Mouse (Mus musculus) forebrain, embryonic 14.5 days (tissue): Measurements from ENCODE around the gene Rpl28. TPM values are rescaled to one million over a fixed set of nuclear protein-coding genes. Genes with fewer than 3 reads are reported as not detected.
"Not testable (repeated sequence)": the region's sequence is repeated elsewhere in the genome, so short reads cannot be mapped to it uniquely, and the experiment has no call there.

Experiments
- ATAC-seq: fragments of 200-750 bp; cut with Nextera tagmentation; 2 replicates; pipeline ENCODE4 v1.8.0; 2017; ENCODE audit warnings: mild to moderate bottlenecking, moderate library complexity
- DNase-seq: peaks from one replicate; pipeline ENCODE4 v3.0.0-alpha.2; 2015; ENCODE audit warnings: low spot score
- H3K27ac ChIP-seq: fragments of 300-500 bp; sonication (generic); 2 replicates; pipeline ENCODE4 v1.5.1; 2014; ENCODE audit warnings: low read depth, mild to moderate bottlenecking, control low read depth, low read length, moderate library complexity
- H3K27me3 ChIP-seq: fragments of 300-500 bp; sonication (generic); replicated peaks from 2 replicates; pipeline ENCODE4 v1.6.1; 2014; ENCODE audit warnings: low read length, control low read depth, mixed read lengths; ENCODE audit not compliant: control insufficient read depth, insufficient read depth
- H3K36me3 ChIP-seq: fragments of 300-500 bp; sonication (generic); 2 replicates; pipeline ENCODE4 v1.6.1; 2014; ENCODE audit warnings: low read length, control low read depth; ENCODE audit not compliant: control insufficient read depth, insufficient read depth
- H3K4me1 ChIP-seq: fragments of 300-500 bp; sonication (generic); 2 replicates; pipeline ENCODE4 v1.6.1; 2014; ENCODE audit warnings: antibody characterized with exemption, low read length, control low read depth; ENCODE audit not compliant: control insufficient read depth, insufficient read depth
- H3K4me2 ChIP-seq: fragments of 300-500 bp; sonication (generic); 2 replicates; pipeline ENCODE4 v1.6.1; 2014; ENCODE audit warnings: mild to moderate bottlenecking, control low read depth, low read length
- H3K4me3 ChIP-seq: fragments of 300-500 bp; sonication (generic); 2 replicates; pipeline ENCODE4 v1.5.1; 2014; ENCODE audit warnings: low read depth, low read length, control low read depth
- H3K9ac ChIP-seq: fragments of 300-500 bp; sonication (generic); 2 replicates; pipeline ENCODE4 v1.6.1; 2014; ENCODE audit warnings: mild to moderate bottlenecking, low read length, control low read depth, moderate library complexity
- H3K9me3 ChIP-seq: fragments of 300-500 bp; sonication (generic); replicated peaks from 2 replicates; pipeline ENCODE4 v1.6.1; 2016; ENCODE audit warnings: low read length, control low read depth, mixed read lengths; ENCODE audit not compliant: control insufficient read depth
- WGBS: fragments of 180-500 bp; shearing (Covaris S2); extraction: QIAGEN DNeasy Blood & Tissue Kit; methylation state at CpG from one replicate; pipeline ENCODE4 v1.1.7; 2014; 5-methylcytosine and 5-hydroxymethylcytosine counted together
- polyA plus RNA-seq: library from polyadenylated mRNA; unstranded; fragments of >200 nt; fragmentation: Nextera tagmentation; extraction: Ambion mirVana; gene quantifications from 2 replicates; pipeline ENCODE4 v1.2.1, GENCODE M21; 2014

Rpl28 gene
- polyA plus RNA-seq, 1 experiment from 2014 or later: 182 TPM

DNA sequence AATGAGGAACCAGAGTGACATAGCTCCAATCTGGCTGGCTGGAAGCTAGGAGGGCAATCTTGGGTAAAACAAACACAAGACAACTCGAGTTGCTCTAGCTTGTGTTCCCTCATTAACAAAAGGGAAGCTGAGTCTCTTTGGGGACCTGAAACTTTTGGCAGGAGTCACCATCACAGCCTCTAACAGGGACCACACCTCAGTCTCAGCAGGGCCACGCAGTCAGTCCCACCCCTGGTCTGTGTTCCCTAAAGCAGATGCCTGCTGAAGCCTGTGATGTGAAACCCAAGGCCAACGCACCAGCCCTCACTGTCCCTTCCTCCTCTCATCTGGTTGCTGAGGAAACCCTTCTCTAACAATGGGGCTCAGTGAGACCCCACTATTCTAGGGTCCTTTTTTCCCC is 10.5 kb upstream of the Rpl28 start:
- Histone ChIP-seq H3K27ac (no peak overlapping the region), H3K4me3 (no peak overlapping the region), H3K9me3 (no peaks in the 10 kb centered on the region), H3K9ac (no peak overlapping the region), H3K4me2 (no peak overlapping the region), H3K4me1 (0 out of 2 replicates have a peak, but pooled peaks cover under 1% of the 10 kb centered on the region), H3K36me3 (no peaks in the 10 kb centered on the region), H3K27me3 (peaks cover 16% of the 10 kb centered on the region)
- DNase-seq: no peak
- no peak for ATAC-seq
- WGBS: 56% methylated on average over 3 of the region's 3 CpGs

DNA sequence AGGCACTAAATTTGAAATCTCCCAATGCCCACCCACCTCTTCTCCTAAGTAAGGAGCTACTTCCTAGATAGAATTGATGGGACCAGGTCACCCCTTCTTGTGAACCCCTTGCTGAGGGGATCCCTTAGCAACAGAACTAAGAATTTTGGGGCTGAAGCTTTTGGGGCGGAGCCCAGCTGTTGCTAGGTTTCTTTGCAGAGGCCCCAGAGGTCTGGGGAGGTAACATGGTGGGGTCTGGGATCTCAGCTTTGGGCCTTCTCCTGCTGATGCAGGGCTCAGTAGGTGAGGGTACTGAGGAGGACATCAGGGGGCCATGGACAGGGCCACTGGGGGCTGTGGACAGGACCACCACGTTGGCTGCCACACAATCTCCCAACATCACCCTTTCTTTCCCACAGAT is 9.9 kb upstream of the Rpl28 start, which contains the start of the genes Il11 and Tmem190:
Gene Il11, minus strand, starts transcription at position 101 of the 400 bp plus-strand sequence.
Gene Tmem190, plus strand, starts transcription at position 179 of the 400 bp plus-strand sequence.
- H3K4me2 ChIP-seq: no peak within 1 kb of the TSS
- 81% methylated on average over 2 of the region's 2 CpGs for WGBS
- H3K36me3 ChIP-seq: no peaks in the 10 kb centered on the region
- ATAC-seq (no peak), DNase-seq (no peak)
- no peak within 1 kb of the TSS for H3K27ac ChIP-seq
- peaks cover 10% of the 10 kb centered on the region for H3K27me3 ChIP-seq
- no peak within 1 kb of the TSS for H3K4me3 ChIP-seq
- H3K9me3 ChIP-seq: no peaks in the 10 kb centered on the region
- H3K9ac ChIP-seq: no peak within 1 kb of the TSS
- H3K4me1 ChIP-seq: no peaks in the 10 kb centered on the region

- no peak for ATAC-seq
- H3K4me1 ChIP-seq: no peaks in the 10 kb centered on the region
- H3K9ac ChIP-seq: no peak overlapping the region
- H3K9me3 ChIP-seq: no peaks in the 10 kb centered on the region
- H3K27me3 ChIP-seq: no peaks in the 10 kb centered on the region; the same call in 1 of the 2 replicates
- no peak overlapping the region for H3K4me3 ChIP-seq
- no peaks in the 10 kb centered on the region for H3K36me3 ChIP-seq
- 86% methylated on average over 14 of the region's 14 CpGs for WGBS
- no peak overlapping the region for H3K27ac ChIP-seq
- H3K4me2 ChIP-seq: no peak overlapping the region
- DNase-seq: no peak
These were observed 8.9 kb upstream of the Rpl28 start for GRCm38 (mm10) chr7:4783667-4784268.

DNA sequence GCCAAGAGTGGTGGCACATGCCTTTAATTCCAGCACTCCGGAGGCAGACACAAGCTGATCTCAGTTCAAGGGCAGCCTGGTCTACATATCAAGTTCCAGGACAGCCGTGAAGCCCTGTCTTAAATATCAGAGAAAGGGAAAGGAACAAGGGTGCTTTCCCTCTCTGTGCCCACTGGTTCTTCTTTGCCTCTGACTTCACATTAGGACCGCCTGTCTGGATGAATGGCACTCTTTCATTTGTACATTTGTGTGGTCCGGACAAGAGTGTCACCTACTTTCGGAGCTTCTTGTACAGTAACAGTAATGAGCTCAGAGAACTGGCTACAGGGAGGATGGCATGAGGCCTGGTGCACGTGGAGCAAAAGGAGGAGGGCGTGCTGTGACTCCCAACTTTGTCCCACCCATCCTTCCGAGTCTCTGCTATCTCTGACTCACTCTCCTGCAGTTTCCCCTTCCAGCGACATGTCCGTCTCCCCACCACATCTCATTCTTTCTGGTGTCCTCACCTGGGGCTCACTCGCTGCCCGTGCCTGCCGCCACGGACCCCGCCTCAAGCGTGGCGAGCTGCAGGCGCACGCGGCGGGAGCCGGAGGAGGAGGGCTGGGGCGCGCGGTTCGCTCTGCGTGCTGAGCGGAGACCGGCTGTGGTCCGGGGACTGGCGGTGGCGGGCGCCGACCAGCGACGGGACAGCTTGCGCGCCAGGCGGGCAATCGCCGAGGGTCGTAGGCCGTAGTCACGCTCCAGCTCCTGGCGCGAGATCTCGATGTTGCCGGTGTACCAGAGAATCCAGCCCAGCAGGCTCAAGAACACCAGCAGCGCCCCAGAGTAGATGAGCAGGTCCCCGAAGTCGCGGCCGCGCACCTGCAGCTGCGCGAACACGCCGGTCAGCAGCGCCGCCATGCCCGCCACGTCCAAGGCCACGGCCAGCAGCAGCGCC is 3.9 kb upstream of the Rpl28 start:
- ATAC-seq (peak; percentile 47), DNase-seq (peak; percentile 57)
- 2% methylated on average over 60 of the region's 64 CpGs for WGBS
- Histone ChIP-seq H3K9ac (peak overlapping the region; percentile 79), H3K27ac (0 out of 2 replicates have a peak overlapping the region, but pooled peaks have one; percentile 5), H3K4me2 (peak overlapping the region; percentile 92), H3K36me3 (peaks cover 2% of the 10 kb centered on the region; the same call in 1 of the 2 replicates), H3K27me3 (0 out of 2 replicates have a peak, but pooled peaks cover 4% of the 10 kb centered on the region), H3K9me3 (no peaks in the 10 kb centered on the region), H3K4me3 (peak overlapping the region; percentile 54), H3K4me1 (0 out of 2 replicates have a peak, but pooled peaks cover 3% of the 10 kb centered on the region)

GRCm38 (mm10) chr7:4789436-4789935 is 3.2 kb upstream of the Rpl28 start, which contains the start of gene Tmem238:
Tmem238 (minus strand) TSS chr7:4789656.
- ATAC-seq (peak; percentile 2; the same call in 1 of the 2 replicates), DNase-seq (no peak)
- Histone ChIP-seq H3K4me1 (0 out of 2 replicates have a peak, but pooled peaks cover 4% of the 10 kb centered on the region), H3K9ac (peak within 1 kb of the TSS; percentile 79), H3K9me3 (no peaks in the 10 kb centered on the region), H3K4me3 (peak within 1 kb of the TSS; percentile 54), H3K27ac (0 out of 2 replicates have a peak within 1 kb of the TSS, but pooled peaks have one; percentile 5), H3K36me3 (peaks cover 9% of the 10 kb centered on the region), H3K27me3 (0 out of 2 replicates have a peak, but pooled peaks cover 4% of the 10 kb centered on the region), H3K4me2 (peak within 1 kb of the TSS; percentile 92)
- WGBS: 8% methylated on average over 40 of the region's 40 CpGs

- Histone ChIP-seq H3K4me2 (peak overlapping the region; percentile 80), H3K27ac (peak overlapping the region; percentile 80), H3K4me3 (peak overlapping the region; percentile 63), H3K9ac (peak overlapping the region; percentile 87), H3K36me3 (peaks cover 42% of the 10 kb centered on the region)
- H3K9me3 ChIP-seq, H3K4me1 ChIP-seq, H3K27me3 ChIP-seq, ATAC-seq, DNase-seq: not testable (repeated sequence)
- WGBS: under 1% methylated on average over 31 of the region's 31 CpGs
These were observed 574 bp downstream of the Rpl28 start for GRCm38 (mm10) chr7:4793248-4793647.

DNA sequence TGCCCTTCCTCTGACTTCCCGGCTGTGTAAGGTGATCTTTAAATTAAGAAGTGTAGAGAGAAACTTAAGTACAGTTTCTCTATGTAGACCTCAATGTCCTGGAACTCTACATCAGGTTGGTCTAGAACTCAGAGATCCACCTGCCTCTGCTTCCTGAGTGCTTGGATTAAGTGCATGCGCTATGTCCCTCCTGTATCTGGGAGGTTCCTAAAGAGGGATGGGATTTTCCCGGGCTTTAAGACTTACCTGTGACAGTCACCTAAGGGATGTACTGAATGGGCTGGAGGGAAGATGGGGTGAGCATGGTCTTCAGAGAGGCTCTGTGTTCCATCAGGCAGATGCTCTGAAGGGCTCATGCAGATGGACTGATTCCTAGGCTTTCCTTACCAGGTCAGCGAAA is 1.0 kb downstream of the Rpl28 start:
- peaks cover 45% of the 10 kb centered on the region for H3K36me3 ChIP-seq
- H3K9me3 ChIP-seq: no peaks in the 10 kb centered on the region
- WGBS: 43% methylated on average over 4 of the region's 4 CpGs
- DNase-seq (no peak), ATAC-seq (no peak)
- 0 out of 2 replicates have a peak, but pooled peaks cover 4% of the 10 kb centered on the region for H3K27me3 ChIP-seq
- no peak overlapping the region for H3K27ac ChIP-seq
- peak overlapping the region; percentile 63 for H3K4me3 ChIP-seq
- 0 out of 2 replicates have a peak, but pooled peaks cover 4% of the 10 kb centered on the region for H3K4me1 ChIP-seq
- peak overlapping the region; percentile 87 for H3K9ac ChIP-seq
- peak overlapping the region; percentile 80 for H3K4me2 ChIP-seq

- H3K9me3 ChIP-seq: no peaks in the 10 kb centered on the region
- WGBS: 89% methylated on average over 3 of the region's 3 CpGs
- no peak overlapping the region for H3K27ac ChIP-seq
- H3K27me3 ChIP-seq: 0 out of 2 replicates have a peak, but pooled peaks cover 4% of the 10 kb centered on the region
- DNase-seq (no peak), ATAC-seq (no peak)
- H3K4me3 ChIP-seq: no peak overlapping the region
- H3K4me2 ChIP-seq: no peak overlapping the region
- H3K4me1 ChIP-seq: 0 out of 2 replicates have a peak, but pooled peaks cover 4% of the 10 kb centered on the region
- peaks cover 45% of the 10 kb centered on the region for H3K36me3 ChIP-seq
- H3K9ac ChIP-seq: no peak overlapping the region
These were observed 2.0 kb downstream of the Rpl28 start for GRCm38 (mm10) chr7:4794631-4795168.
